Mouse (Mus musculus) neutrophil, adult 5-6 weeks (primary cell): ENCODE results near the gene Trappc2. TPM values are rescaled to one million over a fixed set of nuclear protein-coding genes. Genes with fewer than 3 reads are reported as not detected.

Source experiments
- total RNA-seq: library from RNA; stranded (forward); fragments of 200-1000 nt; gene quantifications from 2 replicates; pipeline ENCODE4 v1.2.3, GENCODE M21; 2017

Trappc2 gene
- total RNA-seq, 1 experiment from 2014 or later: 12.5 TPM

Other genes starting within 250 kb of the Trappc2 start
- gene Gpm6b, start 201.7 kb upstream of the Trappc2 start, total RNA-seq: 0.47 and 1.5 TPM in 2 replicates
- 15.6 and 18.4 TPM in 2 replicates for gene Ofd1, start 130 bp downstream of the Trappc2 start, total RNA-seq
- 38.1 and 38.6 TPM in 2 replicates for gene Rab9, start 39.3 kb downstream of the Trappc2 start, total RNA-seq
- 8.3 and 10.2 TPM in 2 replicates for gene Tceanc, start 78.0 kb downstream of the Trappc2 start, total RNA-seq
- 0.49 and 0.70 TPM in 2 replicates for gene Egfl6, start 145.1 kb downstream of the Trappc2 start, total RNA-seq